Mouse (Mus musculus): ENCODE measurements around the gene Ccdc57.

The Ccdc57 gene

GRCm38 (mm10) chr11:120932564-120933398 is at the start of gene Ccdc57:
Ccdc57 (minus strand) TSS chr11:120932872.
- in situ Hi-C loops (cut with MboI; ENCODE audit: low sequenced_read_pairs) = no loop called here

GRCm38 (mm10) chr11:120982459-120982858 is 49.8 kb upstream of the Ccdc57 start:
- in situ Hi-C loops (cut with MboI; ENCODE audit: low sequenced_read_pairs) = no loop called here

GRCm38 (mm10) chr11:120981661-120982060 is 49.0 kb upstream of the Ccdc57 start:
- in situ Hi-C loops (cut with MboI; ENCODE audit: low sequenced_read_pairs) = no loop called here

GRCm38 (mm10) chr11:120980427-120981035 is 47.9 kb upstream of the Ccdc57 start:
- in situ Hi-C loops (cut with MboI; ENCODE audit: low sequenced_read_pairs) = no loop called here

GRCm38 (mm10) chr11:120979711-120980426 is 47.2 kb upstream of the Ccdc57 start:
- in situ Hi-C loops (cut with MboI; ENCODE audit: low sequenced_read_pairs) = no loop called here

- in situ Hi-C loops (cut with MboI; ENCODE audit: low sequenced_read_pairs) = no loop called here
Observed at GRCm38 (mm10) chr11:120973318-120973717, 40.6 kb upstream of the Ccdc57 start.

GRCm38 (mm10) chr11:120971237-120971636 is 38.6 kb upstream of the Ccdc57 start:
- in situ Hi-C loops (cut with MboI; ENCODE audit: low sequenced_read_pairs) = no loop called here

GRCm38 (mm10) chr11:120969742-120970141 is 37.1 kb upstream of the Ccdc57 start:
- in situ Hi-C loops (cut with MboI; ENCODE audit: low sequenced_read_pairs) = no loop called here

GRCm38 (mm10) chr11:120965587-120965986 is 32.9 kb upstream of the Ccdc57 start:
- in situ Hi-C loops (cut with MboI; ENCODE audit: low sequenced_read_pairs) = no loop called here

GRCm38 (mm10) chr11:120964195-120965157 is 31.8 kb upstream of the Ccdc57 start:
- in situ Hi-C loops (cut with MboI; ENCODE audit: low sequenced_read_pairs) = no loop called here

- in situ Hi-C loops (cut with MboI; ENCODE audit: low sequenced_read_pairs) = no loop called here
Observed at GRCm38 (mm10) chr11:120962909-120963308, 30.2 kb upstream of the Ccdc57 start.

GRCm38 (mm10) chr11:120962050-120962771 is 29.5 kb upstream of the Ccdc57 start:
- in situ Hi-C loops (cut with MboI; ENCODE audit: low sequenced_read_pairs) = no loop called here

GRCm38 (mm10) chr11:120961594-120961993 is 28.9 kb upstream of the Ccdc57 start:
- in situ Hi-C loops (cut with MboI; ENCODE audit: low sequenced_read_pairs) = no loop called here

GRCm38 (mm10) chr11:120960248-120960647 is 27.6 kb upstream of the Ccdc57 start:
- in situ Hi-C loops (cut with MboI; ENCODE audit: low sequenced_read_pairs) = no loop called here

- in situ Hi-C loops (cut with MboI; ENCODE audit: low sequenced_read_pairs) = no loop called here
Observed at GRCm38 (mm10) chr11:120959564-120959963, 26.9 kb upstream of the Ccdc57 start.

GRCm38 (mm10) chr11:120959066-120959465 is 26.4 kb upstream of the Ccdc57 start:
- in situ Hi-C loops (cut with MboI; ENCODE audit: low sequenced_read_pairs) = no loop called here

- in situ Hi-C loops (cut with MboI; ENCODE audit: low sequenced_read_pairs) = no loop called here
Observed at GRCm38 (mm10) chr11:120957731-120958257, 25.1 kb upstream of the Ccdc57 start.

- in situ Hi-C loops (cut with MboI; ENCODE audit: low sequenced_read_pairs) = no loop called here
Observed at GRCm38 (mm10) chr11:120957052-120957451, 24.4 kb upstream of the Ccdc57 start.

- in situ Hi-C loops (cut with MboI; ENCODE audit: low sequenced_read_pairs) = no loop called here
Observed at GRCm38 (mm10) chr11:120955701-120956100, 23.0 kb upstream of the Ccdc57 start.

- in situ Hi-C loops (cut with MboI; ENCODE audit: low sequenced_read_pairs) = no loop called here
Observed at GRCm38 (mm10) chr11:120954936-120955335, 22.3 kb upstream of the Ccdc57 start.

Data from CH12F3 (cell line).